Mouse (Mus musculus): ENCODE data around the gene Mllt6.

Gene Mllt6

DNA sequence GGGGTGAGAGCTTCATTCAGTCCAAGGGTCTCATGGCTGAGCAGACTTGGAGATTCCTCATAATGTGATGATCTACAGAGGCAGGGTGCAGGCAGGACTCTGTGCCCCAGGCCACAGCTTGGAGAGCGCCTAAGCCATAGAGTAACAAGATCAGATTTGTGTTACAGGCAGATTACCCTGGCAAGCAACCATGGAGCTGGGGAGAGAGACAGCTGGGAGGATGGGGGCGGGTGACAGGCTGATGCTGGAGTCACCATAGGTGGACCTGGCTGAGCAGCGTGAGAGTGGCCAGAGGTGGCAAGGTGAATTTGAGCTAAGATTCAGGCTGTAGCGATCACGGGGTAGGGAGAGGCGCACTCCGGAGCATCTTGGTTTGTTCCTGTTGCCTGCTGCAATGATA lies 4.9 kb downstream of the Mllt6 start:
- no peak for DNase-seq (ENCODE audit: low spot score)

DNA sequence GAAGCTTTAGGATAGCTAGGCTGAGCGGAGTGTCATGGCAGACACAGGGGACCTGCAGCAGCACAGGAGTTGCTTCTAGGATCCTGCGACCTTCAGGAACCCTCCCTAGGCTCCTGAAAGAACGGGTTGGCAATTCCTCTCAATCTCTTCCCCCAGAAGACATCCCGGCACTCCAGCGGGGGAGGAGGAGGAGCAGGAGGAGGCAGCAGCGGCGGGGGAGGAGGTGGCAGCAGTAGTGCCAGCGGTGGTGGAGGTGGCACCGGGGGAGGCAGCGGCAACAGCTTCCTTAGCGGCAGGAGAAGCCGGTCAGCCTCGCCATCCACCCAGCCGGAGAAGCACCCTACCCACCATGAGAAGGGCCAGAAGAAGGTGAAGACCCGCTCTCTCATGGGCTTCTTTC lies 6.1 kb downstream of the Mllt6 start:
- DNase-seq (ENCODE audit: low spot score), result no peak

DNA sequence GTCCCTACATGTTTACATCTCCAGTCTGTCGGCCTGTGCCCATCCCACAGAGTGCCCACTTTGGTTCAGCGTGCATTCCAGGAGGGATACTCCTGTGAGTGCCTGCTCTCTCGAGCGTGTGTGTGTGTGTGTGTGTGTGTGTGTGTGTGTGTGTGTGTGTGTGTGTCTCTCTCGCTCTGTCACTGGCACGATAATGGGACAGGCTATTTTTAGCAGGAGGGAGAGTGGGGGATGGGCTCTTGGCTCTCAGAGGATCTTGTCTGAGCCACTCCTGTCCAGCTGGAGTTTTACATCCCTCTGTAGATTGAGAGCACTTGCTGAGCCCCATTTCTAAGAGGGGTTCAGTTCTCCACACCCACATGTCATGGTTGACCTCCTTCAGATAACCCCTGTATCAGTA lies 6.6 kb downstream of the Mllt6 start:
- no peak for DNase-seq (ENCODE audit: low spot score)

DNA sequence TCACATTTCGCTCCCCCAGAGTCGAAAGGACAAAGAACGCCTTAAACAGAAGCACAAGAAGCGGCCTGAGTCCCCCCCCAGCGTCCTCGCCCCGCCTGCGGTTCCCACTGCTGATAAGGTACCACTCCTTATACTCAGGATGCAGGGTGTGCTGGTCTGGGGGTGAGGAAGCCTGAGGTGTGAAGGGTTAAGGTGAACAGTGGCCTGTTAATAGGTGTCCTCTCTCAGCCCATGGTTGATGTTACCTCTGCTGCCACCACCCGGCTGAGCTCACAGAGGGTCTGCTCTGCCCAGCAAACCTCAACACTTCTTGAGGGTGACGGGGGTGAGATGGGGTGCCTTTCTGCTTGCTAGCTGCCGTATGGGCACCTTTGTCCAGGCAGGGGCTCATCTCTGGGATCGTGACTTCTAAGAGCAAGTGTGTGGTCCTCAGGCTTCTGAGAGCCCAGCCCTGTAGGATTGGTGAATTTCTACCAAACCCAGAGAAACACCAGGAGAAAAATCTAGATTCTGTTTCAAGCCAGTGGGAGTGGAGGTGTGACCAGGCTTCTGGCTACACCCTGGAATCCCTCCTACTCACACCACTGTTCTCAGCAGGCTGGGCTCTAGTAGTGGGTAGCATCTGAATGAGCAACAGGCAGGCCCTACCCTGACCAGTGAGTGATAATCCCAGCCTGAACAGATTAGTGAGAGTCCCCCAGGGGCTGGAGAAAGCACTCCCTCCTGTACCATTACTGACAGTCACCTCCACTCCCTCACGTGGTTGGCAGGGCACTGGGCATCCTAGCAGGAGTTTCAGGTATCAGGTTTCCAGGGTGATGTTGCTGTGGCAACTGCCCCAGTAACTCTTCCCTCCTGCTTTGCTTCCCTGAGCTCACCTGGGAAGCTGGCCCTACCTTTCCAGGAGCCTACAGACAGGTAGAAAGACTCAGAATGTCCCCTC lies 7.3 kb downstream of the Mllt6 start:
- DNase-seq (ENCODE audit: low spot score), result no peak

DNA sequence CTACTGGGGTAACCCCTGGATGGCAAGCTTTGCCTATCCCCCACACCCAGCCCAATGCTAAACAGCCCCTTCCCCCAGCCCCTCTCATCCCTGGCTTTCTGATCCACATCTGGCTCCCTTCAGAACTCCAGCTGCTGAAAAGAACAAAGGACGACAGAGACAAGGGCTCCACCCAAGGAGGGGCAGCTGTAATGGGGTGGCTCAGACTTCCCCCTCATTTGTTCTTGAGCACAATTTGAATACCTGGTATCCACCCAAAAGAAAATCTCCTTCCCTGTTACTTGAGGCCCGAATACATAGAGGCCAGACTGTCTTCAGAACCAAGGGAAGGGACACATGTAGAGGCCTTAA lies 7.9 kb downstream of the Mllt6 start:
- no peak for DNase-seq (ENCODE audit: low spot score)

DNA sequence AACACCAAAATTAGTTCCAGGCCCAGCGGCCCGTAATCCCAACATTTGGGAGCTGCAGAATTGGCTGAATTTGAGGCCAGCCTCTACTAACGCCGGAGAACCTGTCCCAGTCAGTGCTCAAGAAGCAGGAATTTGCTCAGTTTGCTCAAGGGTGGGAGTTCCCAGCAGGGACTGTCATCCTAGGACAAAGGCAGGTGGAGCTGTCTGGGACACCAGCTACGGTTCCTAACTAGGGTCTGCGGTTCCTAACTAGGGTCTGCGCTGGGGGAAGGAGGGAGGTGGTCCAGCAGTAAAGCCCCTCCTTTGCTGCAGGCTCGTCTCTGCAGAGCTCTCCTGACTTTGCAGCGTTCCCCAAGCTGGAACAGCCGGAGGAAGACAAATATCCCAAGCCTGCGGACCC lies 9.9 kb downstream of the Mllt6 start:
- no peak for DNase-seq (ENCODE audit: low spot score)

DNA sequence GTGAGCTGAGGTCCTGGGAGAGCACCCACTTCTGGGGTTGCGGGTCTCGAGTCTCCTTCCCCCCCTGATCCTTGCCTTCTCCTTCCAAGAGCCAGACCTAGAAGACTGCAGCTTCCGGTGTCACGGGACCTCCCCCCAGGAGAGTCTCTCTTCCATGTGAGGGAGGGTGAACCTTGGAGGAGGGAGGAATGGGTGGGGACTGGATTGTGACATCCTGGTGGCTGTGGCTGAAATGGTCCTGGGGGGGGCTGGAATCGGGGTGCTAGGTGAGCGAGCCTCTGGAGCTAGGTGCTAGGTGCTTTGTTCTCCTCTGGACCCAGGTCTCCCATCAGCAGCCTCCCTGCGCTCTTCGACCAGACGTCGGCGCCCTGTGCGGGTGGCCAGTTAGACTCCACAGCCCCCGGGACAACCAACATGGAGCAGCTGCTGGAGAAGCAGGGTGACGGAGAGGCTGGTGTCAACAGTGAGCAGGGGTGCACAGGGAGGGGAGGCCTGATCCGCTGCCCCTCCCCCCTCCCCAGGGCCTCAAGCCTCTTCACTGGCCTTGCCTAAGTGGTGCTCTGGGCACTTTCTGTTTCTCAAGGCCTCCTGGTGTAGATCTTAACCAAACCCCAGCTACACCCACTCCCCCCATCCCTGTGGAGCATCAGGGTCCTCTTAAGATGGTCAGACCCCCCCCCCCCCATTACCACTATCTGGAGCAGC lies 13.0 kb downstream of the Mllt6 start:
- no peak for DNase-seq (ENCODE audit: low spot score)

DNA sequence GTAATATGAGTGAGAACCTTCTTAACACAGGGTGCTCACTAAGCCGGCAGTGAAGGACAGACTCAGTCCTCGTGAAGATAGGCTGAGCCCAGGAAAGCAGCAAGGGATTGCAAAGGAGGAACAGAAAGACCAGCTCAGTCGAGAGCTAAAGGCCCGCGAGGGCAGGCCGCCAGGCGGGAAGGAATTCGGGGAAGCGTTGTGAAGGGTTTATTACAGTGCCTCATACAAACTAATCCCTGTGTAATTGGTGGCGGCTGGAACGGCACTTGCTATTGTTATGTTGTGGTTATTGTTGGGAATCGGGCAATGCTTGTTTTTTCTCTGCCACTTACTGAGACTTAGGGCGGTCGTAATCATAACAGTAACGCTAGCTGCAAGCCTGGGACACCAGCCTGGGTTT lies 14.2 kb downstream of the Mllt6 start:
- DNase-seq (ENCODE audit: low spot score), result no peak

DNA sequence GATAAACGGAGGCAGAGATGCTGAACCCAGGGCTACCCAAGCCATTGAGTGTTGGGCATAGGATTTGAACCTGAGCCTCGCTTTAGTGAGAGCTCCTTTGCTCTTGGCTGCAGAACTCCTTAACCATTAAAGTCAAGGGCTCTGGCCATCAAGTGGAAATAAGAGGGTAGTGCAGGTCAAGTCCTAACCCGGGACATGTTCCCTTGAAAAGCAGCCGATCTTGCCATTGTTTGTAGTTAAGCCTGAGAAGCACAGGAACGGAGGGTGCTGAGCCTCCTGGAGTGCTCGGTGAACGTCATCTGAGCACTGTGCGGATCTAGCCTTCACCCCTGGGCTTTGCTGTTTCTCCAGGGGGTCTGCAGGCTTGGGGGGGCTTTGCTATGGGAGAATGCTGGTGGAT lies 14.6 kb downstream of the Mllt6 start:
- DNase-seq (ENCODE audit: low spot score), result no peak

DNA sequence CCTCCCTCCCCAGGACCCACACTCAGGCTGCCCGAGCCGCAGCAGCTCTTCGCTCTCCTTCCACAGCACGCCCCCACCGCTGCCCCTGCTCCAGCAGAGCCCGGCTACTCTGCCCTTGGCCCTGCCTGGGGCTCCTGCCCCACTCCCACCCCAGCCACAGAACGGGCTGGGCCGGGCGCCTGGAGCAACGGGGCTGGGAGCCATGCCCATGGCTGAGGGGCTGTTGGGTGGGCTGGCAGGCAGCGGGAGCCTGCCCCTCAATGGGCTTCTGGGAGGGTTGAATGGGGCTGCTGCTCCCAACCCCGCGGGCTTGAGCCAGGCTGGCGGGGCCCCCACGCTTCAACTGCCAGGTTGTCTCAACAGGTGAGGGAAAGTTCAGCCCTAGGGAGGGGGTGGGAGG lies 15.1 kb downstream of the Mllt6 start:
- no peak for DNase-seq (ENCODE audit: low spot score)

DNA sequence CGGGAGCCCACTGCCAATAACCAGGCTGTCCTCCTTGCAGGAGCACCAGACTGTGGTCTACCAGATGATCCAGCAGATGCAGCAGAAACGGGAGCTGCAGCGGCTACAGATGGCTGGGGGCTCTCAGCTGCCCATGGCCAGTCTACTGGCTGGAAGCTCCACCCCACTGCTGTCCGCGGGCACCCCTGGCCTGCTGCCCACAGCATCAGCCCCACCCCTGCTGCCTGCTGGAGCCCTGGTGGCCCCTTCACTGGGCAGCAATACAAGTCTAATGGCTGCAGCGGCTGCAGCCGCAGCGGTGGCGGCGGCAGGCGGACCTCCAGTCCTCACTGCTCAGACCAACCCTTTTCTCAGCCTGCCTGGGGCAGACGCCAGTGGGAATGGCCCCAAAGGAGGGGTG lies 17.2 kb downstream of the Mllt6 start:
- DNase-seq (ENCODE audit: low spot score), result no peak

DNA sequence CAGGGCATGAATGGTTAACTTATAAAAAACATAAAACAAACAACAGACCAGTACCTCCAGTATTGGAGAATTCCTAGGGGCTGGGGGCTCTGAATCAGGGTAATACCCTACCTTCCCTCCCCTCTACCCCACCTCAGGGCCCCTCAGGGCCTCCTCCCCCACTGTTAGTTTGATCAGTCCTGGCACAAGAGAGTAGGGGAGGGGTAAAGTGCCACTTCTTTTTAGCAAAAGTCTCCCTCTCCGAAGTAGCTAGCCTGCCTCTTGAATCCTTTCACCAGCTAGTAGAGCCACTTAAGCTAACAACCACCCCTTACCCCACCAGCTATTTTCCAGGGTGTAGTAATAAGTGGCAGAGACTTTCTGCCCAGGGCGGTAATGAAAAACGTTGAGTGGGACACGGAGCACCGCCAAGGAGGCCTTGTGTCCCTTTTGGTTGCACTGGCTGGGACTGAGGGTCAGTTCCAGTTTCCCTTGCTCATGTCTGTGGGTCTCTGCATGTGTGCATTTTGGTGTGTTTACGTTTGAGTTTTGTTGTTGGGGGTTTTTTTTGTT lies 19.4 kb downstream of the Mllt6 start:
- no peak for DNase-seq (ENCODE audit: low spot score)

DNA sequence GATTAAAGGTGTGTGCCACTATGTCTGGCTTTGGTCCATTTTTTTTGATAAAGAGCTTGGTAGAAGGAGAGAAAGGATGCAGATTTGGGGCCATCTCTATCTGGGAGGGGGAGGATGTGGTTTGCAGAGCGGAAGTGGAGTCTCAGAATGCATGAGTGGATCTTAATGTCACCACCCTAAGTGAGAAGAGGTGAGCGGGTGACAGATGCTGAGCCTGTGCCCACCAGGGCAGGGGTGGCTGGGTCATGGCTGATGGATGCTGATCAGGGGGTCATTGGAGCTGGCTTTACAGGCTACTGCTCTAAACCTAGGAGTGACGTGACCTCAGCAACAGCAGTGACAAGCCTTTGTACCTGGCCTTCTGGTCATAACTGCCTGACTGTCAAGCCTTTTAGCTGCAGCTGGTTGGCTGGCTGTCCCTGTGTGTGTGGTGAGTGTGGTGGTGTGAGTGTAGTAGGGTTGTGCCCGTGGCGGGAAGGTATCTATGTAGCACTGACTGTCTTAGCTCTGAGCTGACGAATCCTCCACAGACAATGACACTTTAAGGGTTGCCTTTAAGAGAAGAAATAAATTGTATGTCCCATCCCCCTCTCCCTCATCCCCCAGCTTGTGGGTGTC lies 21.0 kb downstream of the Mllt6 start:
- no peak for DNase-seq (ENCODE audit: low spot score)

DNA sequence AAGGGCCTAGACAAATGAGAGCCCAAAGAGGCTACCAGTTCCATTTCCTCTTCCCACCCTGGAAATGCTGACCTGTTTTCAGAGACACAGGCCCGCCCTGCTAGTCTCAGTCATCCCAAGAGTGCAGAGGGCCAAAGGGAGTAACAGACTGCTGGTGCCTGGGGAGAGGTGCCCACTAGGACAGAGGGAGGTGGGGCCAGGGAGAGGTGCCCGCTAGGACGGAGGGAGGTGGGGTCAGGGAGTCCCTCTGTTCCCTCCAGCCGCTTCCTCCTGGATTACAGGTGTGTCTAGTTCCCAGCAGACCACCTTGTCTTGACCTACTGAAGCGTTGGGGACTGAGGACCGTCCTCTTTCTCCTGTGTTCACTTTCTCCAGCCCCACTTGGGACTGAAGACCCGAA lies 21.6 kb downstream of the Mllt6 start:
- DNase-seq (ENCODE audit: low spot score), result no peak

DNA sequence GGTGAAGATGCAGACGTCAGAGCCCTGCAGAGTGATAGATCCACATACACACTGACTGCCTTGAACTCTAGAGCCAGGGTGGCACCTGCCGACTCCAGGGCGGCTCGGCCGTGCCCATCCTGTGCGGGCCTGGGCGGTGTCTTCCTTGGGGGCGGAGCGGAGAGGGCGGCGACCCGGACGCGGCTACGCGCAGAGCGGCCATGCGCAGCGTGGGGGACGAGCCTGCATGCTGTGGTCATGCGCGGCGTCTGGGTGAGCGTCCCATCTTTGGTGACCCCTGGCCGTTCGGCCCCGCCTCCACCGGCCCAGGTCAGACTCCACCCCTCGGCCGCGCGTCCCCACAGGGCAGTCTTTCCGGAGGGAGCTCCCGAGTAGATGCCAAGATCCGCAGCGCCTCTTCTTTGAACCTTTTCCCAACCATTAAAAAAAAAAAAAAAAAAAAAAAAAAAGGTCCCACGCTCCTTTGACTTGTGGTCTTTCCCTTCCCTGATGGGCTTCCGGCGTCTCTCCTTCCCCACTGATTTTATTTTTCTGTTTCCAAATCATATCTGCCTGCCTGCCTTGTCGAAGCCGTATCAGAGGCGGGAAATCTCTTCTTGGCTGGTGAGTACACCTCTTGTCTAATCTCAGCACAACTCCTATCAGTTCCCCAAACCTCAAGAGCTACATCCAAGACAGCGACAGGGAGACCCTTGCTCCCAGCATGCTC lies 22.6 kb downstream of the Mllt6 start, which contains the start of gene Cisd3:
Gene Cisd3, plus strand, starts transcription at position 214 of the 709 bp plus-strand sequence.
- DNase-seq (ENCODE audit: low spot score), result peak; percentile 88

DNA sequence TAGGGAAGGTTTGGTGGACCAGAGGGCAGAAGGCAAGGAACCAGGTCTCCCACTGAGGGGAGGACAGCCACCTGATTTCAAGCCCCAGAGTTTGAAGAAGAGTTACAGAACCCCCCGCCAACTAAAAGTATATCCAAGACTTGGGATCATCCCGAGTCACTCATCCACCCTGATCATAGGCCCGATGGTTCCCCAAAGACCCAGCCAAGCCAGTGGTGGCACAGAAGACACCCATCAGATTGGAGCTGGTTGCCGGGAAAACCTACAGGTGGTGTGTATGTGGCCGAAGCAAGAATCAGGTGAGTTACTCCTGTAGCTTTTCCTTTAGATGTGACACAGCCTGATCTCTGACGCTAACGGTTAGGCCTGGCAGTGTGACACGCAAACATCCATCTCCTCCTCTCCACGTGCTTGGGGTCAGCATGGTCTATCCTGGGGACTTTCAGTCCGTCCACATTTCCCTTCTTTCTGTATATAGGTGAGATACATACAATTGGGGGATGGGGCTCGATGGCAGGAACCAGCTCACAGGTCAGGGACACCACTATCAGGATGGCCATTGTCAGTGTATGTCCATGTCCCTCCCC lies 23.2 kb downstream of the Mllt6 start:
- DNase-seq (ENCODE audit: low spot score), result no peak

DNA sequence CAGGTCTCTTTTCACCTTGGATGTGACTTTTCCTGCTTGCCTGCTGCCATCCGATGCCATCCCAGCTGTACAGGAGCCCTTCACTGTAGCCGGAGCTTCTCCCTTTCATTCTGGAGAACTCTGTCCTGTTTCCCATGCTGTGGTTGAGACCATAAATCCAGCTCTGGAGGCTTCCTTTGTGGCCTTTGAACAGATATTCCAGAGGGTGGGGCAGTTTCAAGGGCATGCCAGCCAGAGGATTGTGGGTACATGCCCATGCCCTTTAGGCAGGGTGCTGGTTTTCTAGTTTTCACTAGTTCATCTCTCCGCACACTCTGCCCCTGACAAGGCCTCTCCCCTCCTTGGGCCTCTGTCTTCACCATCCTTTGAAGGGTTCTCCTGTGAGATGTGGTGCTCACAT lies 23.8 kb downstream of the Mllt6 start:
- no peak for DNase-seq (ENCODE audit: low spot score)

DNA sequence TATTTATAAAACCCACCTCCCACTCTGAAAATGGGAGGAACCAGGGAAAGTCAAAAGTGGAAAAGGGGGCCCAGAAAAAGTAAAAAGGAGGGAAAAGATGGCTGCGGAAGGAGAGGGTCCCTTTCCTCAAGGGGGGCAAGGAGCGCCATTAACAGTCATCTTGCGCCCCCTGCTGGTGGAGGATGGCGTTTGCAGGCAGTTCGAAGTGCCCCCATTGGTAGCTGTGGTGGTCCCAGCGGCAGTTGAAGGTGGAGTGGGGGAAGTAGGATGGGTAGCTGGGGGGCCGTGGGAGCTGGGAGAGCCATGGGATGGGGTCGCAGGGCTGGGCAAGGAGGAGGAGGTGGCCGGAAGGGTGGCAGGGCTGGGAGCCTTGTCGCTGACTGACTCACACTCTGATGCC lies 26.6 kb downstream of the Mllt6 start:
- peak; percentile 67 for DNase-seq (ENCODE audit: low spot score)

DNA sequence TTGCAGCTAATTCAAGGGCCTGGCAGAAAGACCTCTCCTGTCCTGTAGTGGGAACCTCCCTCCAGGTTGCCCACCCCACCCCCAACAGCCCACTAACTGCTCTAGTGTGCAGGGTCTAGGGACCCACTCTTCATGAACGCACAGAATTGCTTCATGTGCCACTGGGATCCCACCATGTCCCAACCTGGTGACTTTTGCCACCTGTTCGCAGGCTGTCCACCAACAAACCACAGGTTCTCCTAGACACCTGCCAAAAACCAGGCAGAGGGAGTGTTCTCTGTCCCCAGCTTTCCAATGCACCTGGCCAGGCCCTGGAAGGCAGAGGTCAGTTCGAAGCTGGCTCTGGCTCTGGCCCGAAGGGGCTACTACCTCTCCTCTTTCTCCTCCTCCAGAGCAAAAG lies 31.2 kb downstream of the Mllt6 start:
- no peak for DNase-seq (ENCODE audit: low spot score)

DNA sequence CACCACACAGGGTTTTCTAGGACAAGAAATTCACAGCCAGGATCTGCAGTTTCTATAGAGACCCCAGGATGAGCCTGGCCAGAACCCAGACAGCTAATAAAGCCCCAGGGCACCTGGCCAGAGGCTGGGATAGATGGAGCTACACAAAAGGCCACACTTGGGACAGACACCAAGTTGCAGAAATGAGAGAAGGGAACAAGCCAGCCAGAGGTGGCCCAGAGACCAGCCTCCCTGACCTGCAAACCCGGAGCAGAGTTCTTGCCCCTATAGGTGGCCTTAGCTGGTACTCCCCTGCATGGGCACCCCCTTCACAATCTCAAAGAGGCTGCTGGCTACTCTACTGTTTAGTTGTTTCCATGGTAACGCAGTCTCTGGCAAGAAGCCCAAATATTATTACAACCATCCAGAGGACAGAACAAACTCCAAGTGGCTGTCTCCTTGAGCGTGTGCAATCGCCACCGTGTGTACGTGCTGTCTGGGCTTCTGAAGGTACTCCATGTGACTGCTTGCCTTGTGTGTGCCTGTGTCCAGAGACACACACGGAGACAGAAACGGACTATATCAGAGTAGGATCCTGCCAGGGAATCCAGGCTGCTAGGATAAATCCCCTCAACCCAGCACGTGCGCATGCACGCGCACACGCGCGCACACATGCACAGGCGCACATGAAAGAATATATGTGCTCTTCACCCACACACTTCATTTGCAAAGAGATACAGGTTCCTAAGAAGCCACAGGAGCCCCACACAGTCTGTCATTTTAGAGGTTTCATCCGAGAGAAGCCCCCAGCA lies 31.9 kb downstream of the Mllt6 start:
- no peak for DNase-seq (ENCODE audit: low spot score)
